Mouse (Mus musculus) common myeloid progenitor, adult 5-6 weeks (primary cell): ENCODE measurements around the gene Tjp1. TPM values are rescaled to one million over a fixed set of nuclear protein-coding genes. Genes with fewer than 3 reads are reported as not detected.

ENCODE experiments used
- ATAC-seq: replicated peaks from 2 replicates; pipeline ENCODE4 v1.8.0; 2016; ENCODE audit warnings: low read depth, mild to moderate bottlenecking, moderate TSS enrichment, inconsistent platforms; ENCODE audit not compliant: poor library complexity, severe bottlenecking
- total RNA-seq: library from RNA; stranded (forward); fragments of 200-1000, 187-1606 nt; gene quantifications from 2 replicates; pipeline ENCODE4 v1.2.3, GENCODE M21; 2017

Gene Tjp1
- total RNA-seq, 1 experiment from 2014 or later, result 6.6 TPM

GRCm38 (mm10) chr7:65367386-65368245 lies 160.0 kb downstream of the Tjp1 start:
- no peak for ATAC-seq

DNA sequence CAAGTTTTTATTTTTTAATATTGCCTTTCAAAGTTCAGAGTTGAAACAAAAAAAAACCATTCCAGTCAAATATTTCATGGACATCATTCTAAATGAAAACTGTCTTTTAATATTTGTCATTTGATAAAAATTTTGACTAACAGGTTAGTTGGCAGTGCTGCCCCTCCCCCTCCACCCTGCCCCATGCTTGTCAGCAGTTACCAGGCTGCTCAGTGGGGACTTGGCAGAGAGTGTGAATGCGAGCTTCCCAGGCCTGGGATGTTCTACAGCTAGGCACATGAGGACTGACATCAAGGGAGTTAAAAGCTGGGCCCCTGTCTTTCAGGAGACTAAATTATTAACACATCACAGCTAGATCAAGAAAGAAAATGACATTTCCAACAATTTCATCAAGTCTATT lies 161.4 kb downstream of the Tjp1 start:
- no peak for ATAC-seq

GRCm38 (mm10) chr7:65365560-65365959 lies 162.0 kb downstream of the Tjp1 start:
- no peak for ATAC-seq

- ATAC-seq, result no peak
Observed at GRCm38 (mm10) chr7:65360278-65360677, 167.3 kb downstream of the Tjp1 start.

- no peak for ATAC-seq
Observed at GRCm38 (mm10) chr7:65359774-65360173, 167.8 kb downstream of the Tjp1 start.

- ATAC-seq, result no peak
Observed at GRCm38 (mm10) chr7:65357538-65357937, 170.0 kb downstream of the Tjp1 start.

- ATAC-seq, result no peak
Observed at GRCm38 (mm10) chr7:65356204-65356603, 171.4 kb downstream of the Tjp1 start.

GRCm38 (mm10) chr7:65354908-65355307 lies 172.7 kb downstream of the Tjp1 start:
- ATAC-seq, result peak; percentile 67

- no peak for ATAC-seq
Observed at GRCm38 (mm10) chr7:65350348-65351079, 177.1 kb downstream of the Tjp1 start.

GRCm38 (mm10) chr7:65348540-65348939 lies 179.0 kb downstream of the Tjp1 start:
- no peak for ATAC-seq

GRCm38 (mm10) chr7:65345314-65345713 lies 182.3 kb downstream of the Tjp1 start:
- ATAC-seq, result no peak

DNA sequence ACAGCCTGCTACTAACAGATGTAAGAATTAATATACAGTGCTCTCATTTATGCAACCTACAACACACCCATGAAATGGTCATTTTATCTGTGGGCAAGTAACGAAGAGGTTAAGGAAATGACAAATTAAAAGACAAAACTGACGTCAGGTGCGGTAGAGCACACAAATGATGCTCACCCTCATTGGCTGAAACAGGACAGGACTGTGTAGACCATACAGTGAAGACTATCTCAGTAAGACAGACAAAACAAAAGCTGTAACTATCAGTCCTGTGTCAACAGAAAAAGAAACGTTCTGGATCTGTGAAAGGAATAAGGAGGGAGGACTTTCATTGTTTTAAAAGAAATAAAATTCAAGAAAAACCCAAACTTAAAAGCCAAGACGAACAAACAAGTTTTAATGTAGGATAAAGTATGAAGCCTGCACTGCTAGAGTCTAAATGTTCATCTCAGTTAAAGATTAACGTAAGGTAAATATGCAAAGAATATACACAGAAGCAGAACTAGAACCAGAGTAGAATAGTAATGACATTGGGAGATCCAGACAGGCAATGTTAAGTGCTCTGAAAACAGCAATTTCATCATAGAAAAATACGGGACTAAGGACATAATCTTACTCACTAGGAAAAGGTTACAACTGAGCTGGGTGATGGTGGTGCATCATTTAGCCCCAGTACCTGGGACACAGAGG lies 189.9 kb downstream of the Tjp1 start:
- no peak for ATAC-seq

GRCm38 (mm10) chr7:65333081-65333760 lies 194.4 kb downstream of the Tjp1 start:
- ATAC-seq, result no peak

DNA sequence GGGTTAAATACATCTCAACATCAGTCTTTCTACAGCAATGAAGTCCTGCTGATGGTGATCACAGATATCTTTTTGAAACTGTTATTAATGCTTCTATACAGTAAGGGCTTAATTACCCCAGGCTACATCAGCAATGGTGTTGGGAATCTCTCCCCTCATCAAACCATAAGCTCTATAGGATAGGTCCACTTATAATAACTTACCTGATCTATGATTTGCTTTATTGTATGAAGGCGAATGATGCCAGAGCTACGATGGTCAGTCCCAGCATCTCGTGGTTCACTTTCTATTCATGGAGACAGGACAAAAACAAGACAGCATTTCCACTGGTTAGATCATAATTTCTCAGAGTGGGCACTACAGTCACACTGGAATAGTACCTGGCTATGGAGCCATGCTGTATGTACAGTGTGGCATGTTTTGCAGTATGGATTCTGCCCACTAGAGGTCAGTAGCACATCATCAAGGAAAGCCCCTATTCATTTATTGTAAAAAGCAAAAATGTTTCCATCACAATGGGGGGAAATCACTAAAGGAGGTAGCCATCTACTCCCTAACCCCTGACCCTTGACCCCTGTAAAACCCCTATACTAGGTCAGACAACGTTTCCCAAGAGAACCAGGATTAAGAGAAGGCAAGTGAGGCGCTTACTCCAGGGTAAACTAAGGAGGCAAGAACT lies 208.4 kb downstream of the Tjp1 start:
- peak; percentile 84 for ATAC-seq

GRCm38 (mm10) chr7:65317418-65317817 lies 210.2 kb downstream of the Tjp1 start:
- ATAC-seq, result peak; percentile 86

GRCm38 (mm10) chr7:65315182-65315581 lies 212.4 kb downstream of the Tjp1 start:
- no peak for ATAC-seq

DNA sequence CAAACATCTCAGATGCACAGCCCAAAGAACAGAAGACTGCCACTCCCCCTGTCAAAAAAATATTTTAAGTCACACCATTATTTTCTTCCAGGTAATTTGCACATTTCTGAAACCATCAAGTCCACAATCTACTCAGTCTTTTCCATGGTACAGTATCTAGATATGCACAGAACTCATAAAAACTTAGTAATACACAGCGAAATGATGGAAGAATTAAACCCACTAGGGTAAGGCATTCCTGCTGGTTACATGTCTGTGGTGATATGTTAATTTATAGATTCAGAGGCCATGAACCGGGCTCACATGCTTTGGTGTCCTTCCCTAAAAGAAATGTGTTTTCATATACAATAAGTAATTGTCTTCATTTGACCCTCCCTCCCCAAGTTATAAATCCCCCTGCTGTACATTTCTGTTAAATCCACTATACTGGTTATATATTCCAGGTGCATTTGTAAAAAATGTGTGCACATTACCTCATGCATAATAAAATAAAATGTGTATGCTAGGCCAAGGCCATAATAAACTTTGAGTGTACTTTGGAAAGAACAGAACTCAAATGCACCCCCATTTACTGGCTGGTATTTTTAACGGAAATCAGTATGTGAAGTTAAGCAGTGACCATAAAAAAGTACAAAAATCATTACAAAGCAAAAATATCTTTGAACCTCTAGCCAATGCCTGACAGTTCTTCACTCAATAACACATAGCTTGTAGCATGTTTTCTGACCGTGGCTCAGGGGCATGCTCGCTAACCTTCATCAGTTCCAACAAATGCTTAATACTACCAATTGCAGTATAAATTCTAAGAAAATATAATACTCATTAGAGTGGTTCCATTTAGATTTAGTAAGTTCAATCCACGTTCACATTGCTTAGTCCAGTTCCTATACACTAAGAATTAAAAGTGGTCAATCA lies 230.6 kb downstream of the Tjp1 start:
- ATAC-seq, result no peak

- ATAC-seq, result no peak
Observed at GRCm38 (mm10) chr7:65282886-65283285, 244.7 kb downstream of the Tjp1 start.

- ATAC-seq, result no peak
Observed at GRCm38 (mm10) chr7:65281960-65282359, 245.6 kb downstream of the Tjp1 start.
